Mouse (Mus musculus) CH12.LX (cell line): ENCODE data around the gene LTO1.

ENCODE experiments used
- CTCF ChIP-seq, 2 experiments: IDR thresholded peaks in 1 of 2; conservative IDR thresholded peaks in 1 of 2; 2 replicates each; pipeline ENCODE4 v1.5.1; 2011 to 2012; ENCODE audit warnings: low read depth in 2 of 2, low read length in 2 of 2, improper control_type of control experiment in 1 of 2, inconsistent platforms in 1 of 2, mild to moderate bottlenecking in 1 of 2, moderate library complexity in 1 of 2
- EP300 ChIP-seq: IDR thresholded peaks from 2 replicates; pipeline ENCODE4 v1.6.1; 2011; ENCODE audit warnings: low read length, improper control_type of control experiment
- MAX ChIP-seq: IDR thresholded peaks from 2 replicates; pipeline ENCODE4 v1.6.1; 2011; ENCODE audit warnings: low read length, improper control_type of control experiment
- NELFE ChIP-seq: IDR thresholded peaks from 2 replicates; pipeline ENCODE4 v1.6.1; 2011; ENCODE audit warnings: low read depth, low read length, improper control_type of control experiment
- POLR2A ChIP-seq: IDR thresholded peaks from 2 replicates; pipeline ENCODE4 v1.6.1; 2011; ENCODE audit warnings: low read depth, mild to moderate bottlenecking, improper control_type of control experiment, low read length
- SMC3 ChIP-seq: IDR thresholded peaks from 2 replicates; pipeline ENCODE4 v1.6.1; 2011; ENCODE audit warnings: low read depth, low read length, improper control_type of control experiment
- UBTF ChIP-seq: IDR thresholded peaks from 2 replicates; pipeline ENCODE4 v1.6.1; 2012; ENCODE audit warnings: low read depth, mild to moderate bottlenecking, inconsistent platforms, low read length, improper control_type of control experiment, moderate library complexity
- ZMIZ1 ChIP-seq: IDR thresholded peaks from 2 replicates; pipeline ENCODE4 v1.6.1; 2012; ENCODE audit warnings: low read depth, mild to moderate bottlenecking, inconsistent platforms, low read length, improper control_type of control experiment
- ZNF384 ChIP-seq: IDR thresholded peaks from 2 replicates; pipeline ENCODE4 v1.6.1; 2012; ENCODE audit warnings: low read depth, low read length, improper control_type of control experiment, inconsistent platforms

DNA sequence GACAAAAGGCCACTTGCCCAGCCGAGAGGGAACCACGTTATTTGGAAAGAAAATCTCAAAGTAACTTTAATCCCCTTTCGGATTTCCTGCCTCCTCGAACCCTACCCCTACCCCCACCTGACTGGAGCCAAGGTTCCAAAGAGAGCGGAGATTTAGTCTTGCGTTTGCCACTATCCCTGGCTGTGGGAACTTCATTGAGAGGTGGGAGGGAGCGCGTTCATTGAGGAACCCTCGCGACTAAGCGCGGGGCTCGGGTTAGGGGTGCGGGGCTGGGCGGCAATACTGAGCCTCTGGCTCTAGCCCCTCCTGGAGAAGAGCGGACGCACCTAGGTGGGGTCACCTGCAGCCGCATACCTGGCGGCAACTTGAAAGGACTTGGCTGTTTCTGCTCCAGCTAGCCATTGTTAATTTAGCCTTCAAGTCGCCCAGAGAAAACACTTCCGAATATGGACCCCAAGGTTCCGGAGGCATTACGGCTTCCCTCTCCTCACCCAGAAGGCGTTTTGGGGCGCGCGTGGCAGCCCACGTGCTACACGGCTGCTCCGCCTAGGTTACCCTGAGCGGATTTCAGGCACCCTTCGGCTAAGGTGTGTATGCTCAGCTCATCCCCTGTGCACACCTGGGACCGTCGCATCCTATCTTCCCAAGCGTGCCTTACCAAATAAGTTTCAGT is 27.3 kb downstream of the LTO1 start:
- TF ChIP-seq EP300 (no peak), CTCF (conservative IDR thresholded peaks at IDR 0.05 in 1 of 2, IDR thresholded peaks at IDR 0.05 in 1 of 2; ENCODE audit: low read depth in 2 of 2, low read length in 2 of 2) (no peak), MAX (no peak), UBTF (no peak), ZMIZ1 (no peak), ZNF384 (no peak), SMC3 (no peak), POLR2A (no peak), NELFE (no peak)
